Mouse (Mus musculus) liver, adult 2 months (tissue): ENCODE measurements around the gene Tinagl1. TPM values are rescaled to one million over a fixed set of nuclear protein-coding genes. Genes with fewer than 3 reads are reported as not detected.

Source experiments
- DNase-seq: peaks from one replicate; pipeline ENCODE4 v3.0.0-alpha.2; 2011; ENCODE audit warnings: low read depth, low spot score; ENCODE audit errors: extremely low read depth
- H3K27ac ChIP-seq: fragments of 200-500 bp; replicated peaks from 2 replicates; pipeline ENCODE4 v1.5.1; 2012; ENCODE audit warnings: low read depth, mild to moderate bottlenecking, control low read depth, inconsistent platforms, low read length; ENCODE audit not compliant: insufficient read depth
- H3K27me3 ChIP-seq: fragments of 200-500 bp; 2 replicates; pipeline ENCODE4 v1.6.1; 2012; ENCODE audit warnings: mild to moderate bottlenecking, moderate library complexity, low read length, inconsistent platforms; ENCODE audit not compliant: control insufficient read depth, insufficient read depth
- H3K36me3 ChIP-seq: fragments of 200-500 bp; 2 replicates; pipeline ENCODE4 v1.6.1; 2012; ENCODE audit warnings: low read length, inconsistent platforms; ENCODE audit not compliant: control insufficient read depth, insufficient read depth
- H3K4me1 ChIP-seq: fragments of 200-500 bp; 2 replicates; pipeline ENCODE4 v1.6.1; 2011; ENCODE audit warnings: low read length; ENCODE audit not compliant: control insufficient read depth, insufficient read depth
- H3K4me3 ChIP-seq: fragments of 200-500 bp; 2 replicates; pipeline ENCODE4 v1.5.1; 2011; ENCODE audit warnings: low read depth, mild to moderate bottlenecking, control low read depth, low read length, moderate library complexity; ENCODE audit not compliant: insufficient read depth
- H3K79me2 ChIP-seq: fragments of 200-500 bp; 2 replicates; pipeline ENCODE4 v1.6.1; 2012; ENCODE audit warnings: inconsistent platforms, mild to moderate bottlenecking, low read length, moderate library complexity; ENCODE audit not compliant: control insufficient read depth, insufficient read depth
- H3K9ac ChIP-seq: fragments of 200-500 bp; 2 replicates; pipeline ENCODE4 v1.6.1; 2012; ENCODE audit warnings: low read depth, mild to moderate bottlenecking, control low read depth, inconsistent platforms, low read length
- CTCF ChIP-seq: fragments of 200-500 bp; IDR thresholded peaks from 2 replicates; pipeline ENCODE4 v1.5.1; 2011; ENCODE audit warnings: low read depth, low read length, control low read depth
- POLR2A ChIP-seq: fragments of 200-500 bp; IDR thresholded peaks from 2 replicates; pipeline ENCODE4 v1.6.1; 2011; ENCODE audit warnings: low read length, control low read depth; ENCODE audit not compliant: insufficient read depth; ENCODE audit errors: extremely low read depth
- WGBS: fragments of 180-500 bp; shearing (Covaris S2); methylation state at CpG from one replicate; pipeline ENCODE4 v1.1.7; 2018; 5-methylcytosine and 5-hydroxymethylcytosine counted together
- polyA plus RNA-seq: library from polyadenylated mRNA; depleted of rRNA; stranded (reverse); fragments of >200 nt; gene quantifications from 2 replicates; pipeline ENCODE4 v1.2.3, GENCODE M21; 2012
- total RNA-seq: library from RNA; depleted of rRNA; stranded (reverse); fragments of >200 nt; gene quantifications from 2 replicates; pipeline ENCODE4 v1.2.3, GENCODE M21; 2014

Gene Tinagl1
- total and polyA plus RNA-seq, 2 experiments, result 13.3 to 35.3 TPM

- no peaks in the 10 kb centered on the region; the same call in 1 of the 2 replicates for H3K27me3 ChIP-seq
- H3K4me1 ChIP-seq, result no peaks in the 10 kb centered on the region
- no peak for TF ChIP-seq CTCF
- no peak for TF ChIP-seq POLR2A
- no peaks in the 10 kb centered on the region for H3K79me2 ChIP-seq
- 64% methylated on average over 4 of the region's 4 CpGs for WGBS
- H3K9ac ChIP-seq, result no peak overlapping the region
- DNase-seq, result no peak
- H3K4me3 ChIP-seq, result no peak overlapping the region
- H3K27ac ChIP-seq, result no peak overlapping the region
- H3K36me3 ChIP-seq, result no peaks in the 10 kb centered on the region
Observed at GRCm38 (mm10) chr4:130213197-130213596, 38.3 kb upstream of the Tinagl1 start.

DNA sequence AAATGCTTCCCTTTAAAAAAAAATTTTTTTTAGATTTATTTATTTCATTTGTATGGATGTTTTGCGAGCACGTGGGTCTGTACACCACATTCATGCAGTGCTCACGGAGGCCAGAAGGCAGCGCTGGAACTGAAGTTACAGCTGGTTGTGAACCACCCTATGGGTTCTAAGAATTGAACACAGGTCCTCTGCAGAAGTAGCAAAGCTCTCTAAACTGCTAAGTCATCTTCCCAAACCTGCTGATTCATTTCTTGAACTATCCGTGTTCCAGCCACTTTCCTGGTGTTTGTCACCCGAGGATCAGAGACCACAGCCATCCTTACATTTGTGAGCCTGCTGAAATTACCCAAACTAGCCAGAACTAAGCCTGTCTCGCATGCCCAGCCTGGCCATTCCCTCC, 37.5 kb upstream of the Tinagl1 start:
- H3K79me2 ChIP-seq, result no peaks in the 10 kb centered on the region
- DNase-seq, result no peak
- H3K36me3 ChIP-seq, result no peaks in the 10 kb centered on the region
- TF ChIP-seq CTCF (no peak), POLR2A (no peak)
- H3K27me3 ChIP-seq, result no peaks in the 10 kb centered on the region; the same call in 1 of the 2 replicates
- WGBS, result 78% methylated on average over 7 of the region's 7 CpGs
- no peak overlapping the region for H3K9ac ChIP-seq
- no peak overlapping the region for H3K4me3 ChIP-seq
- H3K4me1 ChIP-seq, result no peaks in the 10 kb centered on the region
- no peak overlapping the region for H3K27ac ChIP-seq

- Histone ChIP-seq H3K4me1 (no peaks in the 10 kb centered on the region), H3K27ac (no peak overlapping the region), H3K27me3 (no peaks in the 10 kb centered on the region; the same call in 1 of the 2 replicates), H3K4me3 (no peak overlapping the region), H3K9ac (no peak overlapping the region), H3K36me3 (no peaks in the 10 kb centered on the region), H3K79me2 (no peaks in the 10 kb centered on the region)
- DNase-seq, result no peak
- TF ChIP-seq CTCF (no peak), POLR2A (no peak)
- 87% methylated on average over 2 of the region's 2 CpGs for WGBS
Observed at GRCm38 (mm10) chr4:130211870-130212269, 36.9 kb upstream of the Tinagl1 start.

DNA sequence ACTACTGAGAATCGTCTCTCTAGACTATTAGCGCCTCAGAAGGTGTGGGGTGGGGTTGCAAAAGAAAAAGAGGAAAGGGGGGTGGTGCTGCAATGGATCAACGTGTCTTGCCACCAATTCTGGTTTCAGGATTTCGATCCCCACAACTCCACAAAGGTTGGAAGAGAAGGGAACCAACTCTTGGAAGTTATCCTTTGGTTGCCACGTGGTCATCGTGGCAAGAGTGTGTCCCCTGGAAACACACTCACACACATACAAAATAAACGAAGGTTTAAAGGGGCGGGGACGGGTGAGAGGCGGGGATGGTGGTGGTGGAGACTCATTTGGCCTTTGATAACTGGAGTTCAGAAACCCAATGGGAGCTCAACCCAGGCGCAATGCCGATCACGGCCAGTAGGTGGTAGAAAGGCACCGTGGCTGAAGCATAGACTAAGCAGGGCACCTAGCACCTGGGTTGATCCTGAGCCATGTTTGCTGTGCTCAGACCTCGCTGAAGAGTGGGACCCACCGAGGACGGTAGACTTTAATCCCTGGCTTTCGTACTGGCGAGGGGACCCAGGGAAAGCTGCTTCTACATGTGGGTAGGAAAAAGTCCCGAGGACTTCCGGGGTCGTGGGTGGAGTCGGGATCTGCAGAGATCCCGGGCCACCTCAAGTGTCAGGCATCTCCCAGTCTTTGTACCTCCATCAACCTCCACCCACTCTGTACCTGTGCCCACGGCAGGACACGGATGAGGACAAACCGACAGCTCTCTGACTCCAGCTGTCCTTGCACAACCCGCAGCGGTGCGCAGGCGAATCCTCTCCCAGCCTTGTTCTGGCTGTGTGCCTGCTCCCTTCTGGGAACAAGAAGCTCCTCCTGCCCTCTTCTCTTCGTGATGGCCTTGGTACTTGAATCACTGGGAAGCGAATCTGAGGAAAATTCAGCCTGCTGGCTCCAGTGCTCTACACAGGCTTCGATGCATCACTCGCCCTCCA, 24.1 kb upstream of the Tinagl1 start:
- H3K27ac ChIP-seq, result no peak overlapping the region
- H3K27me3 ChIP-seq, result no peaks in the 10 kb centered on the region
- no peaks in the 10 kb centered on the region for H3K79me2 ChIP-seq
- no peak overlapping the region for H3K4me3 ChIP-seq
- no peaks in the 10 kb centered on the region for H3K4me1 ChIP-seq
- TF ChIP-seq CTCF (peak; percentile 99), POLR2A (no peak)
- no peaks in the 10 kb centered on the region for H3K36me3 ChIP-seq
- peak; percentile 34 for DNase-seq
- H3K9ac ChIP-seq, result no peak overlapping the region
- 13% methylated on average over 35 of the region's 35 CpGs for WGBS

DNA sequence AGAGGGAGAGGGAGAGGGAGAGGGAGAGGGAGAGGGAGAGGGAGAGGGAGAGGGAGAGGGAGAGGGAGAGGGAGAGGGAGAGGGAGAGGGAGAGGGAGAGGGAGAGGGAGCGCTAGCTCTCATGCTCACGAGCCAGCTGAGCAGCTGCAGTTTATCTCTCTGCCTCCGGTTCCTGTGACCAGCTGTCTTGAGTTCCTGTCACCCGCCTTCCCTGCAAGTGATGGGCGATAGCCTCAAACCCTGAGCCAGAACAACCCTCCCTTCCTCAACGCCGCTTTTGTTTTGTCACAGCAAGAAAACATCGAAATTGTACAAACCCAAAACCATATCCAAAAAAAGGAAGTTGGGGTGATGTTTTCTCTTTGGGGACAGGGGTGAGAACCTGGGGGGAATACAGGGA, 21.6 kb upstream of the Tinagl1 start:
- H3K79me2 ChIP-seq, result no peaks in the 10 kb centered on the region
- H3K4me3 ChIP-seq, result no peak overlapping the region
- H3K36me3 ChIP-seq, result no peaks in the 10 kb centered on the region
- no peaks in the 10 kb centered on the region for H3K27me3 ChIP-seq
- 77% methylated on average over 8 of the region's 8 CpGs for WGBS
- no peak overlapping the region for H3K9ac ChIP-seq
- no peaks in the 10 kb centered on the region for H3K4me1 ChIP-seq
- no peak overlapping the region for H3K27ac ChIP-seq
- TF ChIP-seq POLR2A (no peak), CTCF (no peak)
- DNase-seq, result no peak

- TF ChIP-seq CTCF, result no peak
- no peak for TF ChIP-seq POLR2A
- Histone ChIP-seq H3K79me2 (no peaks in the 10 kb centered on the region), H3K27ac (no peak overlapping the region), H3K4me3 (no peak overlapping the region), H3K4me1 (no peaks in the 10 kb centered on the region), H3K27me3 (no peaks in the 10 kb centered on the region), H3K36me3 (no peaks in the 10 kb centered on the region), H3K9ac (no peak overlapping the region)
- 69% methylated on average over 13 of the region's 13 CpGs for WGBS
- no peak for DNase-seq
Observed at GRCm38 (mm10) chr4:130195924-130196323, 21.0 kb upstream of the Tinagl1 start.
